Mouse (Mus musculus): ENCODE measurements around the gene Eps8l1. TPM values are rescaled to one million over a fixed set of nuclear protein-coding genes. Genes with fewer than 3 reads are reported as not detected.
"Not testable (repeated sequence)": the region's sequence is repeated elsewhere in the genome, so short reads cannot be mapped to it uniquely, and the experiment has no call there.

The Eps8l1 gene
- total RNA-seq (2014; rRNA removed) (2.9 and 6.5 TPM in 2 replicates), polyA plus RNA-seq (2012; rRNA removed) (0.05 and 1.4 TPM in 2 replicates)

- H3K4me1 ChIP-seq (ENCODE audit: control insufficient read depth, insufficient read depth, low read length) = no peaks in the 10 kb centered on the region
- no peaks in the 10 kb centered on the region for H3K79me2 ChIP-seq (ENCODE audit: control insufficient read depth, insufficient read depth, low read length)
- H3K36me3 ChIP-seq (ENCODE audit: control insufficient read depth, insufficient read depth, low read length) = no peaks in the 10 kb centered on the region
- DNase-seq (ENCODE audit: extremely low read depth, low read depth, low spot score) = no peak
- TF ChIP-seq CTCF (IDR thresholded peaks at IDR 0.05; ENCODE audit: low read depth, low read length) = no peak
- no peak for TF ChIP-seq POLR2A (IDR thresholded peaks at IDR 0.05; ENCODE audit: extremely low read depth, insufficient read depth, low read length)
- no peaks in the 10 kb centered on the region for H3K27me3 ChIP-seq (ENCODE audit: control insufficient read depth, insufficient read depth, low read length)
- peak within 1 kb of the TSS; percentile 15; the same call in 1 of the 2 replicates for H3K27ac ChIP-seq (replicated peaks; ENCODE audit: insufficient read depth, low read depth, low read length)
- H3K9ac ChIP-seq (ENCODE audit: low read depth, low read length) = peak within 1 kb of the TSS; percentile 12; the same call in 1 of the 2 replicates
- peak within 1 kb of the TSS; percentile 46 for H3K4me3 ChIP-seq (ENCODE audit: insufficient read depth, low read depth, low read length)
- 37% methylated on average over 14 of the region's 16 CpGs for WGBS
Observed at GRCm38 (mm10) chr7:4460576-4461434, at the start of gene Eps8l1. TSS of gene Eps8l1 (plus strand) at chr7:4460674.

- H3K36me3 ChIP-seq (ENCODE audit: control insufficient read depth, insufficient read depth, low read length); H3K27ac ChIP-seq (replicated peaks; ENCODE audit: insufficient read depth, low read depth, low read length); H3K4me3 ChIP-seq (ENCODE audit: insufficient read depth, low read depth, low read length); H3K79me2 ChIP-seq (ENCODE audit: control insufficient read depth, insufficient read depth, low read length); DNase-seq (ENCODE audit: extremely low read depth, low read depth, low spot score); H3K27me3 ChIP-seq (ENCODE audit: control insufficient read depth, insufficient read depth, low read length); H3K9ac ChIP-seq (ENCODE audit: low read depth, low read length); H3K4me1 ChIP-seq (ENCODE audit: control insufficient read depth, insufficient read depth, low read length): not testable (repeated sequence)
- WGBS = 97% methylated on average over 15 of the region's 15 CpGs
Observed at GRCm38 (mm10) chr7:4412406-4412805, 48.1 kb upstream of the Eps8l1 start.

GRCm38 (mm10) chr7:4419681-4420080, 40.8 kb upstream of the Eps8l1 start:
- no peak overlapping the region for H3K27ac ChIP-seq (replicated peaks; ENCODE audit: insufficient read depth, low read depth, low read length)
- no peaks in the 10 kb centered on the region for H3K79me2 ChIP-seq (ENCODE audit: control insufficient read depth, insufficient read depth, low read length)
- TF ChIP-seq CTCF (IDR thresholded peaks at IDR 0.05; ENCODE audit: low read depth, low read length) (no peak), POLR2A (IDR thresholded peaks at IDR 0.05; ENCODE audit: extremely low read depth, insufficient read depth, low read length) (no peak)
- H3K27me3 ChIP-seq (ENCODE audit: control insufficient read depth, insufficient read depth, low read length) = no peaks in the 10 kb centered on the region
- WGBS = 88% methylated on average over 6 of the region's 6 CpGs
- no peak overlapping the region for H3K9ac ChIP-seq (ENCODE audit: low read depth, low read length)
- no peak for DNase-seq (ENCODE audit: extremely low read depth, low read depth, low spot score)
- H3K4me1 ChIP-seq (ENCODE audit: control insufficient read depth, insufficient read depth, low read length) = no peaks in the 10 kb centered on the region
- no peak overlapping the region for H3K4me3 ChIP-seq (ENCODE audit: insufficient read depth, low read depth, low read length)
- no peaks in the 10 kb centered on the region for H3K36me3 ChIP-seq (ENCODE audit: control insufficient read depth, insufficient read depth, low read length)

- Histone ChIP-seq H3K9ac (ENCODE audit: low read depth, low read length) (no peak overlapping the region), H3K36me3 (ENCODE audit: control insufficient read depth, insufficient read depth, low read length) (no peaks in the 10 kb centered on the region; the same call in 1 of the 2 replicates), H3K4me1 (ENCODE audit: control insufficient read depth, insufficient read depth, low read length) (no peaks in the 10 kb centered on the region), H3K4me3 (ENCODE audit: insufficient read depth, low read depth, low read length) (no peak overlapping the region), H3K27ac (replicated peaks; ENCODE audit: insufficient read depth, low read depth, low read length) (no peak overlapping the region), H3K27me3 (ENCODE audit: control insufficient read depth, insufficient read depth, low read length) (no peaks in the 10 kb centered on the region), H3K79me2 (ENCODE audit: control insufficient read depth, insufficient read depth, low read length) (no peaks in the 10 kb centered on the region)
- DNase-seq (ENCODE audit: extremely low read depth, low read depth, low spot score) = no peak
- WGBS = 66% methylated on average over 4 of the region's 4 CpGs
- TF ChIP-seq CTCF (IDR thresholded peaks at IDR 0.05; ENCODE audit: low read depth, low read length) (no peak), POLR2A (IDR thresholded peaks at IDR 0.05; ENCODE audit: extremely low read depth, insufficient read depth, low read length) (no peak)
Observed at GRCm38 (mm10) chr7:4420230-4420629, 40.2 kb upstream of the Eps8l1 start.

- peak; percentile 77 for TF ChIP-seq CTCF (IDR thresholded peaks at IDR 0.05; ENCODE audit: low read depth, low read length)
- TF ChIP-seq POLR2A (IDR thresholded peaks at IDR 0.05; ENCODE audit: extremely low read depth, insufficient read depth, low read length) = no peak
- 66% methylated on average over 7 of the region's 7 CpGs for WGBS
- H3K36me3 ChIP-seq (ENCODE audit: control insufficient read depth, insufficient read depth, low read length) = peaks cover 20% of the 10 kb centered on the region
- no peak overlapping the region for H3K4me3 ChIP-seq (ENCODE audit: insufficient read depth, low read depth, low read length)
- DNase-seq (ENCODE audit: extremely low read depth, low read depth, low spot score) = peak; percentile 89
- no peak overlapping the region for H3K9ac ChIP-seq (ENCODE audit: low read depth, low read length)
- H3K79me2 ChIP-seq (ENCODE audit: control insufficient read depth, insufficient read depth, low read length) = no peaks in the 10 kb centered on the region
- H3K27ac ChIP-seq (replicated peaks; ENCODE audit: insufficient read depth, low read depth, low read length) = no peak overlapping the region
- H3K4me1 ChIP-seq (ENCODE audit: control insufficient read depth, insufficient read depth, low read length) = no peaks in the 10 kb centered on the region
- no peaks in the 10 kb centered on the region for H3K27me3 ChIP-seq (ENCODE audit: control insufficient read depth, insufficient read depth, low read length)
Observed at GRCm38 (mm10) chr7:4427161-4427912, 33.1 kb upstream of the Eps8l1 start.
